Mouse (Mus musculus): ENCODE measurements at regions not wholly inside any gene's neighbourhood (a gene's known extent, or its start where the extent isn't known, plus 50 kb on each side); places are given as distances from the start of the nearest gene placed in this dataset.

DNA sequence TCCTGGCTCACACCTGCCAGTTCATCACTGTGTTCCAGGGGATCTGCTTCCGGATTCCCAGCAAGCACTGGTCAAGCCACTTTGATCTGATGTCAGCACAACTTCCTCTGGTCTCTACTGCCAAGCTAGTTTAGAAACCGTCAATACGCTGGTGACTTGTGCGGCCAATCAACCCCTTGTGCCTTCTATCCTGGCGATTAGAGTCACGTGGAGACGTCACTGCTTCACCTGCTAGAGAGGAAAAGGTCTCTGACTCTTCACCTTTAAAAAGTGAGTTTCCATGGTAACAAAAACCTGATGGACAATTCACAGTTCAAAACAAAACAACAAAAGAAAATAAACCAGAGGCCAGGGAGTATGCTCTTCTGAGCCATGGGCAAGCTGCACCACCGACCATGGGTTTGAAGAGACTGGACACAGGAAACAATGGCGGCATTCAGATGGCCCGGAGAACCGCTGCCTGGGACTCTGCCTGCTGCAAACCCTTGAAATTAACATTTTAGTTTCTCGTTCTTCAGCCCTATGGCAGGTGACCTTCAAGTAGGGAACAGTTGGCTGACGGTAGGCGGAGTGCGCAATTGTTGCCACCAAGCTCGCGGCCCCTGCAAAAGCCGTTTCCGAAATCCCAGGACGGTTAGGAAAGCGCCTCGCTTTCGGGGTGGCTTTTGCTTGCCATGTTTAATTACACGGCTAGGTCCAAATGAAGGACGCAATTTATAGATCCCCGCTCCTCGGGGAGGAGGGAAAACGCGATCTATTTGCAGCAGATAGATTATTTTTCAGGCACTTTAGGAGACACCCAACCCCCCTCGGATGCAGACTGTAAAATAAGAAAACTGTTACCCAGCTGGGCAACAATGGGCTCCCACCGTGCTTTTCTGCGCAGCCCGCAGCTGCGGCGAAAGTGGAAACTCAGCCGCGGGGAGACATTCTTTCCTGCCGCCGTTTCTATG is 82.6 kb downstream of the Sox1 start:
- TF ChIP-seq GATA1 (IDR thresholded peaks at IDR 0.05; ENCODE audit: borderline replicate concordance, low read length): no peak
- TF ChIP-seq FLI1 (IDR thresholded peaks at IDR 0.05; ENCODE audit: low read length): no peak

All from megakaryocyte, embryonic 14.5 days (primary cell).